In the genomic region with DNA sequence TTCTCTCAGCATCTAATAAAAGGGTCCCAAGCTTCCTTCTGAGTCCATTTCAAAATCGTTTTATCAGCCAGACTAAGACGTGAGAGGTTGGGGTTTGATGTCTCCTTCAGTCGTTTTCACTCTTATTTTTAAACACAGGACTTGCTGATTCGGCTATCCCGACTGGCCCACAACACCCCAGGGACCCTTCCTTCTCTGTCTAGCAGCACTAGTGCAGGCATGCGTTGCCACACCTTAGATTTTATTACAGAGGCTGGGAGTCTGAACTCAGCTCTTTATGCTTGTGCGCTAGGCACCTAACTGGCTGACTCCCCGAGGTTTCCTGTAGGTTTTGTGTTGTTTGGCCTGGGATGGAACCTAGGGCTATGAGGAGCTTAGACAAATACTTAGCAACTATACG, we compare ENCODE assay signal across 10 mouse cellular contexts. TPM values are rescaled to one million over a fixed set of nuclear protein-coding genes. Genes with fewer than 3 reads are reported as not detected.
DNase-seq lines count a peak whose midpoint lies in the region; ATAC-seq and TF ChIP-seq lines count a peak whose summit lies in the region.
"Had no signal": no experiment of that assay in that cellular context is flagged by ENCODE, and none has a peak within 500 bp of the region (broad histone marks: within the 10 kb centered on the region; RNA-seq: fewer than 3 reads in every experiment).

No protein-coding gene starts in this region.

- H3K9me3 ChIP-seq in kidney, embryonic 16.5 days (ENCODE audit: low read length), result no peaks in the 10 kb centered on the region
- H3K9me3 ChIP-seq in intestine, embryonic 14.5 days (ENCODE audit: control insufficient read depth, low read length), result no peaks in the 10 kb centered on the region
- no peaks in the 10 kb centered on the region for H3K9me3 ChIP-seq in neural tube, embryonic 14.5 days (ENCODE audit: control insufficient read depth, low read length)
- H3K9me3 ChIP-seq: embryonic facial prominence, embryonic 12.5 days; liver, embryonic 13.5 days had no signal

- no peak overlapping the region for H3K4me3 ChIP-seq in kidney, embryonic 16.5 days (ENCODE audit: low read length)
- H3K4me3 ChIP-seq in intestine, embryonic 14.5 days (ENCODE audit: low read depth, low read length), result no peak overlapping the region
- no peak overlapping the region for H3K4me3 ChIP-seq in neural tube, embryonic 14.5 days (ENCODE audit: low read depth, low read length)
- H3K4me3 ChIP-seq: embryonic facial prominence, embryonic 12.5 days; liver, embryonic 13.5 days had no signal

- H3K27me3 ChIP-seq in kidney, embryonic 16.5 days (ENCODE audit: insufficient read depth, low read length), result no peaks in the 10 kb centered on the region
- H3K27me3 ChIP-seq in Patski, result no peaks in the 10 kb centered on the region
- no peaks in the 10 kb centered on the region for H3K27me3 ChIP-seq in intestine, embryonic 14.5 days (replicated peaks; ENCODE audit: control insufficient read depth, insufficient read depth, low read length)
- H3K27me3 ChIP-seq in neural tube, embryonic 14.5 days (ENCODE audit: control insufficient read depth, insufficient read depth, low read length), result no peaks in the 10 kb centered on the region
- H3K27me3 ChIP-seq: liver, embryonic 13.5 days had no signal

- TF ChIP-seq CTCF in Patski (IDR thresholded peaks at IDR 0.05), result no peak

- no peak for ATAC-seq in kidney, embryonic 16.5 days (ENCODE audit: low FRiP score, low TSS enrichment)
- ATAC-seq in Patski, result peak; percentile 48
- ATAC-seq in intestine, embryonic 14.5 days (replicated peaks; ENCODE audit: low FRiP score, low TSS enrichment, low read depth), result no peak
- ATAC-seq in neural tube, embryonic 14.5 days (ENCODE audit: low read depth), result 0 out of 2 replicates have a peak, but pooled peaks have one; percentile 7

- WGBS in kidney, embryonic 16.5 days, result 8% methylated on average over 9 of the region's 9 CpGs
- WGBS in intestine, embryonic 14.5 days, result 28% methylated on average over 9 of the region's 9 CpGs
- WGBS in neural tube, embryonic 14.5 days, result 28% methylated on average over 9 of the region's 9 CpGs

- H3K4me2 ChIP-seq in kidney, embryonic 16.5 days (replicated peaks; ENCODE audit: low read depth, low read length), result peak overlapping the region; percentile 36; the same call in 1 of the 2 replicates
- peak overlapping the region; percentile 8; the same call in 1 of the 2 replicates for H3K4me2 ChIP-seq in intestine, embryonic 14.5 days (ENCODE audit: low read length)
- H3K4me2 ChIP-seq in neural tube, embryonic 14.5 days (ENCODE audit: low read depth, low read length), result no peak overlapping the region; the same call in 1 of the 2 replicates
- H3K4me2 ChIP-seq: liver, embryonic 13.5 days had no signal

- in situ Hi-C loops in Patski (cut with MboI; ENCODE audit: low pct_unique_long_range_greater_than_20kb), result no loop called here

- POLR2A ChIA-PET in Patski (lab: Charles Lee), result interaction anchor here (0.8 kb wide), 1 partner anchor 27 kb away, joined by 5 read pairs; no protein-coding TSS in a partner anchor

- H3K27ac ChIP-seq in kidney, embryonic 16.5 days (ENCODE audit: low read length), result peak overlapping the region; percentile 77
- H3K27ac ChIP-seq in intestine, embryonic 14.5 days (ENCODE audit: low read depth), result peak overlapping the region; percentile 47; the same call in 1 of the 2 replicates
- H3K27ac ChIP-seq in neural tube, embryonic 14.5 days (ENCODE audit: low read depth, low read length), result peak overlapping the region; percentile 2; the same call in 1 of the 2 replicates
- H3K27ac ChIP-seq: embryonic facial prominence, embryonic 12.5 days; liver, embryonic 13.5 days had no signal

- peaks cover 1% of the 10 kb centered on the region; the same call in 1 of the 2 replicates for H3K36me3 ChIP-seq in kidney, embryonic 16.5 days (ENCODE audit: insufficient read depth, low read length)
- peaks cover 22% of the 10 kb centered on the region for H3K36me3 ChIP-seq in intestine, embryonic 14.5 days (ENCODE audit: control insufficient read depth, insufficient read depth, low read length)
- no peaks in the 10 kb centered on the region for H3K36me3 ChIP-seq in neural tube, embryonic 14.5 days (ENCODE audit: control insufficient read depth, insufficient read depth, low read length)
- H3K36me3 ChIP-seq: liver, embryonic 13.5 days had no signal

- H3K9ac ChIP-seq in kidney, embryonic 16.5 days (replicated peaks; ENCODE audit: low read length), result no peak overlapping the region
- 0 out of 2 replicates have a peak overlapping the region, but pooled peaks have one; percentile 10 for H3K9ac ChIP-seq in intestine, embryonic 14.5 days (ENCODE audit: low read length)
- H3K9ac ChIP-seq in neural tube, embryonic 14.5 days (replicated peaks; ENCODE audit: low read depth, low read length), result no peak overlapping the region
- H3K9ac ChIP-seq: embryonic facial prominence, embryonic 12.5 days; liver, embryonic 13.5 days had no signal

- H3K4me1 ChIP-seq in kidney, embryonic 16.5 days (ENCODE audit: insufficient read depth, low read length), result peaks cover 45% of the 10 kb centered on the region
- H3K4me1 ChIP-seq in intestine, embryonic 14.5 days (replicated peaks; ENCODE audit: control insufficient read depth, insufficient read depth, low read length), result peaks cover 17% of the 10 kb centered on the region; the same call in 1 of the 2 replicates
- 0 out of 2 replicates have a peak, but pooled peaks cover 6% of the 10 kb centered on the region for H3K4me1 ChIP-seq in neural tube, embryonic 14.5 days (ENCODE audit: control insufficient read depth, insufficient read depth, low read length)

- CTCF ChIA-PET in Patski (lab: Charles Lee), result interaction anchor here (2.1 kb wide), 1 partner anchor 28 kb away, joined by 11 read pairs; no protein-coding TSS in a partner anchor

- no peak for DNase-seq in kidney, postnatal 36 days
- no peak for DNase-seq in Patski (ENCODE audit: low read depth, low spot score)
- DNase-seq in intestine, embryonic 14.5 days (ENCODE audit: low spot score), result no peak
- DNase-seq in right cerebral cortex, adult 18-20 months, result no peak
- DNase-seq in retina, embryonic 14.5 days (ENCODE audit: low spot score), result no peak
- DNase-seq: adrenal gland, adult 2 months; liver, embryonic 13.5 days had no signal

RNA-seq across cellular contexts. Expression of a gene that starts 20.1 kb away (rescaled TPM):
- polyA plus RNA-seq in kidney, embryonic 16.5 days (2015; fragmentation: Nextera tagmentation; extraction: Ambion mirVana), result 22.3 and 23.6 TPM in 2 replicates
- 15.0 TPM for polyA plus RNA-seq in Patski (2021)
- 18.7 and 21.3 TPM in 2 replicates for polyA plus RNA-seq in intestine, embryonic 14.5 days (2014; fragmentation: Nextera tagmentation; extraction: Ambion mirVana)
- polyA plus RNA-seq in neural tube, embryonic 14.5 days (2014; fragmentation: Nextera tagmentation; extraction: Ambion mirVana), result 9.1 and 10.9 TPM in 2 replicates

RNA-seq across cellular contexts. Expression of a gene that starts 21.6 kb away (rescaled TPM):
- polyA plus RNA-seq in kidney, embryonic 16.5 days (2015; fragmentation: Nextera tagmentation; extraction: Ambion mirVana), result 1.7 and 1.8 TPM in 2 replicates
- 0.06 TPM for polyA plus RNA-seq in Patski (2021)
- polyA plus RNA-seq in intestine, embryonic 14.5 days (2014; fragmentation: Nextera tagmentation; extraction: Ambion mirVana), result 0.58 and 0.63 TPM in 2 replicates
- polyA plus RNA-seq in neural tube, embryonic 14.5 days (2014; fragmentation: Nextera tagmentation; extraction: Ambion mirVana), result 0.13 and 0.52 TPM in 2 replicates
- polyA plus RNA-seq: adrenal gland, adult 2 months had no signal

RNA-seq across cellular contexts. Expression of a gene that starts 36.2 kb away (rescaled TPM):
- not detected in 2 replicates for polyA plus RNA-seq in kidney, embryonic 16.5 days (2015; fragmentation: Nextera tagmentation; extraction: Ambion mirVana)
- polyA plus RNA-seq in Patski (2021), result not detected
- not detected in 2 replicates for polyA plus RNA-seq in intestine, embryonic 14.5 days (2014; fragmentation: Nextera tagmentation; extraction: Ambion mirVana)
- polyA plus RNA-seq in neural tube, embryonic 14.5 days (2014; fragmentation: Nextera tagmentation; extraction: Ambion mirVana), result not detected in 2 replicates
- polyA plus RNA-seq: adrenal gland, adult 2 months; embryonic facial prominence, embryonic 12.5 days; liver, embryonic 13.5 days had no signal

RNA-seq across cellular contexts. Expression of a gene that starts 53.3 kb away (rescaled TPM):
- 5.1 and 6.3 TPM in 2 replicates for polyA plus RNA-seq in kidney, embryonic 16.5 days (2015; fragmentation: Nextera tagmentation; extraction: Ambion mirVana)
- 4.1 TPM for polyA plus RNA-seq in Patski (2021)
- polyA plus RNA-seq in intestine, embryonic 14.5 days (2014; fragmentation: Nextera tagmentation; extraction: Ambion mirVana), result 5.5 and 5.8 TPM in 2 replicates
- 28.4 and 30.4 TPM in 2 replicates for polyA plus RNA-seq in neural tube, embryonic 14.5 days (2014; fragmentation: Nextera tagmentation; extraction: Ambion mirVana)

RNA-seq across cellular contexts. Expression of a gene that starts 56.9 kb away (rescaled TPM):
- 1.7 and 1.9 TPM in 2 replicates for polyA plus RNA-seq in kidney, embryonic 16.5 days (2015; fragmentation: Nextera tagmentation; extraction: Ambion mirVana)
- 4.7 TPM for polyA plus RNA-seq in Patski (2021)
- 3.0 and 3.2 TPM in 2 replicates for polyA plus RNA-seq in intestine, embryonic 14.5 days (2014; fragmentation: Nextera tagmentation; extraction: Ambion mirVana)
- polyA plus RNA-seq in neural tube, embryonic 14.5 days (2014; fragmentation: Nextera tagmentation; extraction: Ambion mirVana), result 24.9 and 49.4 TPM in 2 replicates
- polyA plus RNA-seq: liver, embryonic 13.5 days had no signal

Comparison
In these comparisons a context has a peak if more than half of its experiments do, and no peak if none do; other contexts are left out.
1. ATAC-seq: peak in Patski (single experiment) and neural tube, embryonic 14.5 days (single experiment); none in kidney, embryonic 16.5 days (single experiment) and intestine, embryonic 14.5 days (single experiment).
2. H3K27ac ChIP-seq: peak in every context shown above with its lines; median percentile 77 in kidney, embryonic 16.5 days; 47 in intestine, embryonic 14.5 days; 2 in neural tube, embryonic 14.5 days.